Mouse (Mus musculus) erythroblast, embryonic 14.5 days (primary cell): ENCODE measurements around the gene Rabgap1l.

Source experiments
- GATA1 ChIP-seq: IDR thresholded peaks from 2 replicates; pipeline ENCODE4 v1.6.1; 2012; ENCODE audit warnings: low read length, inconsistent platforms, mixed read lengths
- TAL1 ChIP-seq: IDR thresholded peaks from 3 replicates; pipeline ENCODE4 v1.6.1; 2012; ENCODE audit warnings: low read length, inconsistent platforms, mixed read lengths

GRCm38 (mm10) chr1:160684251-160684650, 108.8 kb downstream of the Rabgap1l start:
- no peak for TF ChIP-seq GATA1
- no peak for TF ChIP-seq TAL1
